21 mouse cellular contexts compared by ENCODE assay signal in the genomic region with DNA sequence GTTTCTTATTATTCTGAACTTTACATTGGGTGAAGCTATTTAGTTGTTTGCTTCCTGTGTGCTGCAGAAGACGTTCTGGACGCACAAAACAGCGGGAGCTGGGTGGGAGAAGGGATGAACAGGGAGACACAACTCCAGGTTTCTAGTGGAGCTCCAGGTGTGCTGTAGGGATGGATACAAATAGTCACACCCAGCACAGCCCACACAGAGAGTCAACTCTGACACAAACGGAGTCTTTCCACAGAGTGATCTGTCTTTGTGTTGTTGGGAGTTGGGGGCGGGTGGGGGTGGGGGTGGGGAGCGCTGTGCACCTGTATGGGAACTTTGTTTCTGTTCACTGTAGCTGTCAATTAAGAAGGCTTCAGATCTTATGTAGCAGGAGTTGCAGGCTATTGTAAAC.
DNase-seq lines count a peak whose midpoint lies in the region; TF ChIP-seq lines count a peak whose summit lies in the region.
"Had no signal": no experiment of that assay in that cellular context is flagged by ENCODE, and none has a peak within 500 bp of the region (broad histone marks: within the 10 kb centered on the region; RNA-seq: fewer than 3 reads in every experiment).

No protein-coding gene starts in this region.

- peaks cover 69% of the 10 kb centered on the region for H3K4me1 ChIP-seq in E14TG2a.4 (replicated peaks; ENCODE audit: low read depth, low read length)

- DNase-seq in testis, postnatal 14 days (ENCODE audit: low spot score), result peak; percentile 77
- no peak for DNase-seq in testis, postnatal 10 days (ENCODE audit: low spot score)
- peak; percentile 21 for DNase-seq in CD4-positive helper T cell, adult 2 months (ENCODE audit: low read depth, low spot score)
- peak; percentile 41 for DNase-seq in thymus, postnatal 25 days
- DNase-seq in Muller cell, postnatal 12 days (ENCODE audit: inconsistent ontology term), result no peak
- no peak for DNase-seq in spleen, postnatal 36 days (ENCODE audit: low spot score in 2 of 2)
- DNase-seq: adrenal gland, adult 8-10 months; adrenal gland, postnatal 25 days; cerebellum, adult 11-12 months; cerebellum, adult 8-10 months; cerebellum, postnatal 10 days; gastrocnemius, postnatal 10 days; heart, postnatal 14 days; heart, postnatal 4 days had no signal

- no peak for TF ChIP-seq CTCF in E14TG2a.4 (conservative IDR thresholded peaks at IDR 0.05; ENCODE audit: low read length)

- H3K27me3 ChIP-seq in E14TG2a.4 (ENCODE audit: insufficient read depth, low read length), result peaks cover 26% of the 10 kb centered on the region
- H3K27me3 ChIP-seq: intestine, embryonic 15.5 days had no signal

- H3K9me3 ChIP-seq in E14TG2a.4 (ENCODE audit: low read length), result peaks cover 3% of the 10 kb centered on the region; the same call in 1 of the 2 replicates
- H3K9me3 ChIP-seq: forebrain, embryonic 10.5 days; forebrain, embryonic 13.5 days; heart, embryonic 15.5 days; hindbrain, embryonic 13.5 days; intestine, embryonic 15.5 days had no signal

- H3K4me3 ChIP-seq in E14TG2a.4 (replicated peaks; ENCODE audit: low read length), result peak overlapping the region; percentile 50; the same call in 1 of the 2 replicates
- H3K4me3 ChIP-seq: forebrain, embryonic 10.5 days; forebrain, embryonic 13.5 days; heart, embryonic 15.5 days; hindbrain, embryonic 13.5 days; intestine, embryonic 15.5 days had no signal

- H3K36me3 ChIP-seq in E14TG2a.4 (ENCODE audit: insufficient read depth, low read length), result no peaks in the 10 kb centered on the region
- H3K36me3 ChIP-seq: forebrain, embryonic 10.5 days; heart, embryonic 12.5 days; heart, embryonic 15.5 days; hindbrain, embryonic 13.5 days; intestine, embryonic 15.5 days had no signal

Comparison
In these comparisons a context has a peak if more than half of its experiments do, and no peak if none do; other contexts are left out.
1. DNase-seq: peak in testis, postnatal 14 days (single experiment), CD4-positive helper T cell, adult 2 months (single experiment) and thymus, postnatal 25 days (single experiment); none in testis, postnatal 10 days (single experiment), Muller cell, postnatal 12 days (single experiment) and spleen, postnatal 36 days (0 of 2).